In genomic region chr1:170884978-170885561, GRCm38 (mm10) we compare ENCODE assay signal across 8 mouse cellular contexts. TPM values are rescaled to one million over a fixed set of nuclear protein-coding genes. Genes with fewer than 3 reads are reported as not detected.
DNase-seq lines count a peak whose midpoint lies in the region; ATAC-seq lines count a peak whose summit lies in the region.

Gene Gm26620, plus strand, starts transcription at chr1:170885065.
Gene Dusp12, minus strand, starts transcription at chr1:170885540.

- no peaks in the 10 kb centered on the region for H3K27me3 ChIP-seq in intestine, embryonic 14.5 days (replicated peaks; ENCODE audit: control insufficient read depth, insufficient read depth, low read length)

- H3K9ac ChIP-seq in intestine, embryonic 14.5 days (ENCODE audit: low read length), result peak within 1 kb of the TSS; percentile 89

- peak within 1 kb of the TSS; percentile 61 for H3K4me2 ChIP-seq in intestine, embryonic 14.5 days (ENCODE audit: low read length)

- peak within 1 kb of the TSS; percentile 98 for H3K4me3 ChIP-seq in intestine, embryonic 14.5 days (ENCODE audit: low read depth, low read length)

- H3K36me3 ChIP-seq in intestine, embryonic 14.5 days (ENCODE audit: control insufficient read depth, insufficient read depth, low read length), result peaks cover 15% of the 10 kb centered on the region

- intact Hi-C loops in left cerebral cortex, postnatal 14 days (cut with DNase I), result no loop called here

- peak; percentile 82 for DNase-seq in adrenal gland, adult 8-10 months
- peak; percentile 77 for DNase-seq in embryo, embryonic 11.5 days (ENCODE audit: low read depth, low spot score)
- peak; percentile 82 for DNase-seq in gastrocnemius, postnatal 25 days
- DNase-seq in intestine, embryonic 14.5 days (ENCODE audit: low spot score), result peak; percentile 91
- DNase-seq in left cerebral cortex, postnatal 14 days (ENCODE audit: low spot score in 2 of 2), result peak; percentile 90 to 93
- peak; percentile 85 for DNase-seq in right cerebral cortex, postnatal 14 days
- DNase-seq in urinary bladder, postnatal 4 days (ENCODE audit: low spot score in 2 of 2), result peak; percentile 76 to 84

- 0% methylated on average over 45 of the region's 46 CpGs for WGBS in intestine, embryonic 14.5 days

- H3K9me3 ChIP-seq in intestine, embryonic 14.5 days (ENCODE audit: control insufficient read depth, low read length), result no peaks in the 10 kb centered on the region

- H3K27ac ChIP-seq in intestine, embryonic 14.5 days (ENCODE audit: low read depth), result peak within 1 kb of the TSS; percentile 70

- peak; percentile 87 for ATAC-seq in intestine, embryonic 14.5 days (replicated peaks; ENCODE audit: low FRiP score, low TSS enrichment, low read depth)
- peak; percentile 97 for ATAC-seq in megakaryocyte-erythroid progenitor cell, adult 5-6 weeks (replicated peaks; ENCODE audit: low FRiP score, low TSS enrichment, poor library complexity, severe bottlenecking)

- peaks cover 7% of the 10 kb centered on the region; the same call in 1 of the 2 replicates for H3K4me1 ChIP-seq in intestine, embryonic 14.5 days (replicated peaks; ENCODE audit: control insufficient read depth, insufficient read depth, low read length)

RNA-seq across cellular contexts. Expression of gene Gm26620, which starts in this region (rescaled TPM):
- 1 to 10 TPM; 1.0 to 2.7 (median 1.8) TPM for total RNA-seq in adrenal gland, adult 8-10 months (2022)
- total RNA-seq in gastrocnemius, postnatal 25 days (2021), result under 1 TPM in 1 of 2 experiments, not detected in 1; 0.35 TPM
- polyA plus RNA-seq in intestine, embryonic 14.5 days (2014; fragmentation: Nextera tagmentation; extraction: Ambion mirVana), result 1.1 and 1.8 TPM in 2 replicates
- under 1 TPM in 1 of 2 experiments, not detected in 1; 0.57 TPM for total RNA-seq in left cerebral cortex, postnatal 14 days (2021)
- total RNA-seq in megakaryocyte-erythroid progenitor cell, adult 5-6 weeks (2014; fragmentation: Nextera tagmentation), result 1.3 TPM in 1 of 2 replicates, not detected in the other
- 0.75 and 1.0 TPM in 2 replicates for total RNA-seq in megakaryocyte-erythroid progenitor cell, adult 5-6 weeks (2017)

RNA-seq across cellular contexts. Expression of gene Dusp12, which starts in this region (rescaled TPM):
- total RNA-seq in adrenal gland, adult 8-10 months (2022), result 10 to 100 TPM; 20.7 to 34.0 (median 24.7) TPM
- 1 to 10 TPM; 4.0 TPM for total RNA-seq in gastrocnemius, postnatal 25 days (2021)
- 52.7 and 53.5 TPM in 2 replicates for polyA plus RNA-seq in intestine, embryonic 14.5 days (2014; fragmentation: Nextera tagmentation; extraction: Ambion mirVana)
- 10 to 100 TPM; 14.3 to 15.9 TPM for total RNA-seq in left cerebral cortex, postnatal 14 days (2021)
- 22.9 and 24.2 TPM in 2 replicates for total RNA-seq in megakaryocyte-erythroid progenitor cell, adult 5-6 weeks (2014; fragmentation: Nextera tagmentation)
- total RNA-seq in megakaryocyte-erythroid progenitor cell, adult 5-6 weeks (2017), result 9.7 and 12.5 TPM in 2 replicates

Comparison
In these comparisons a context has a peak if more than half of its experiments do, and no peak if none do; other contexts are left out.
1. Peak in every context shown above with its lines: DNase-seq, ATAC-seq, H3K4me3 ChIP-seq and H3K27ac ChIP-seq.